Mouse (Mus musculus) granulocyte monocyte progenitor cell, adult 5-6 weeks (primary cell): Measurements from ENCODE around the gene Igdcc3. TPM values are rescaled to one million over a fixed set of nuclear protein-coding genes. Genes with fewer than 3 reads are reported as not detected.
A peak's percentile ranks its signal among the peaks of the same experiment; 100 is the strongest.

Experiments used
- ATAC-seq: replicated peaks from 2 replicates; pipeline ENCODE4 v1.8.0; 2016; ENCODE audit warnings: mild to moderate bottlenecking, moderate TSS enrichment, inconsistent platforms; ENCODE audit not compliant: poor library complexity, severe bottlenecking
- total RNA-seq, 2 experiments: library from RNA; stranded (forward) in 1 of 2; stranded (reverse) in 1 of 2; fragments of 200-712, 200-1000 nt in 1 of 2; fragments of >200 nt in 1 of 2; fragmentation: Nextera tagmentation in 1 of 2; gene quantifications; 2 replicates each; pipeline ENCODE4 v1.2.3; 2014 to 2017

The Igdcc3 gene
- total RNA-seq, 2 experiments from 2014 or later: not detected

DNA sequence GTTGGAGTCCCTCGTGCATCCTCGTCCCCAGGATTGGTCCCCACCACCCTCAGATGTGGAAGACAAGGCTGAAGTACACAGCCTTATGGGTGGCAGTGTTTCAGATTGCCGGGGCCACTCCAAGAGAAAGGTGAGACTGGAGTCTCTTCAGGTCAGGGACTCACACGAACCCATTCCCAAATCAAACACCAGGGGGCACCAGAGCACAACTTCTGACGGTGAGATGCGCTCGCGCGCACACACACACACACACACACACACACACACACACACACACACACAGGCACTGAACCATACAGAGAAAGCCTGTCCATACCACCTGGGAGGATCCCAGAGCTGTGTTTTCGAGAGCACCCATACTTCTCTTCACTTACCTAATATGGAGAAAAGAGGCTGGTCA, 7.2 kb upstream of the Igdcc3 start:
- peak; percentile 70 for ATAC-seq

DNA sequence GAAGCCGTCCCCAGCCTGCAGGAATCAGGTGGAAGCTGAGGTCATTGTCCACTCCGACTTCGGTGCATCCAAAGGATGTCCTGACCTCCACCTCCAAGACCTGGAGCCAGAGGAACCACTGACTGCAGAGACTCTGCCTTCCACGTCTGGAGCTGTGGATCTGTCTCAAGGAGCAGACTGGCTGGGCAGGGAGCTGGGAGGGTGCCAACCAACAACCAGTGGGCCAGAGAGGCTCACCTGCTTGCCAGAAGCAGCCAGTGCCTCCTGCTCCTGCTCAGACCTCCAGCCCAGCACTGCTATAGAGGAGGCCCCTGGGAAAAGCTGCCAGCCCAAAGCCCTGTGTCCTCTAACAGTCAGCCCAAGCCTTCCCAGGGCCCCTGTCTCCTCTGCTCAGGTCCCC, 5.9 kb upstream of the Igdcc3 start:
- no peak for ATAC-seq

GRCm38 (mm10) chr9:65140491-65140890, 498 bp upstream of the Igdcc3 start:
- no peak for ATAC-seq

- peak; percentile 53 for ATAC-seq
Observed at GRCm38 (mm10) chr9:65141306-65141975, 452 bp downstream of the Igdcc3 start.

- peak; percentile 51; the same call in 1 of the 2 replicates for ATAC-seq
Observed at GRCm38 (mm10) chr9:65141976-65142318, 958 bp downstream of the Igdcc3 start.

DNA sequence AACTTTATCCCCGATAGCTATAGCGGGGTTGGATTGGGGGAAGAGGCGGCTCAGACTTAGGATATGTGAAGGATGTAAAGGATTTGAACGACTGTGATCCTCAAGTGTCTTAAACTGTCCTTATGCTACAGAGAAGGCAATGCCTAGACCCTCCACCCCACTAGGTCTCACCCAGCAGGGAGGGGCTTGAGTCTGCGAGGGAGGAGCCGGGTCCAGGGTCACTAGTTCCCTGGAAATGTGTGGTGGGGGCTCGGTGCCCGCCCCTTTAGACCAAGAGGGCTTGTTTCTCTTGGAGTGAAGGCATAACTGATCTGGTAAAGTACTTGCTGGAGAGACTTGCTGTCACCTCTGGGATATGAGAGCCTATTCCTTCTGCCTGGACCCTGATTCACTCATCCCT, 1.4 kb downstream of the Igdcc3 start:
- no peak for ATAC-seq

DNA sequence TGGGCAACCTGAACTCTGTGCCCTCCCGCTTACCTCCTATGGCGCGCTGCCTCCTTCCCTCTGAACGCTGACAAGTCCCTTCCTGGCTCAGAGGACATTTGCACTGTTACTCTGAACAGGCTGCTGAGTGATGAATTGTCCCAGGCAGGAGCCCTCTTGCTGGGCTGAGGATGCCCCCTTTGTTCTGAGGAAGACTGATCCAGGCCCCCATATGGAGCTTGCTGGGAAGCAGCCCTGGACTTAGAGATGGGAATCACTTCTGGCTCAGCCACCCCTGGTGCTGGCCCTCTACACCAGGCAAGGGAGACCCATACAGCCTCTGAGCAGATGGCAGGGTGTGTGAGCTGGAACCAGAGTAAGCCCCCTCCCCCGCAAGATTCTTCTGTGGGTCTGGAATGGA, 5.0 kb downstream of the Igdcc3 start:
- ATAC-seq: no peak

DNA sequence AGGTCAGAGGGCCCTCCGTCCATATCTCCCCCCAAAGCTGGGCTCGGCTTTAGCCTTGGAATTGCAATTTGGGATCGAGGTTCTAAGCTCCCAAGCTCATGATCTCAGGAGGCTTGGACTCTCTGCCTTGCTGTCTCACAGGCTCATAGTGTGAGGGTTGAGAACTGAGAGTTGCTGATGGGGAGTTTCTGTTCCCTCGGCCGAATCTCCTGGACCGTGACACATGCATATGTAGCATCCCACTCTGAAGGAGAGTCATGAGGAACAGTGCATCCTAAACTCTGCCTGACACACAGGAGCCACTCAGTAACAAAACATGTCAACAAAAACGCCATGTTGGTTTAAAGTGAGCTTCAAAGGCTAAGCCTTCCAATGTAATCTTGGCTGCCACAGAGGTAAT, 7.5 kb downstream of the Igdcc3 start:
- no peak for ATAC-seq

DNA sequence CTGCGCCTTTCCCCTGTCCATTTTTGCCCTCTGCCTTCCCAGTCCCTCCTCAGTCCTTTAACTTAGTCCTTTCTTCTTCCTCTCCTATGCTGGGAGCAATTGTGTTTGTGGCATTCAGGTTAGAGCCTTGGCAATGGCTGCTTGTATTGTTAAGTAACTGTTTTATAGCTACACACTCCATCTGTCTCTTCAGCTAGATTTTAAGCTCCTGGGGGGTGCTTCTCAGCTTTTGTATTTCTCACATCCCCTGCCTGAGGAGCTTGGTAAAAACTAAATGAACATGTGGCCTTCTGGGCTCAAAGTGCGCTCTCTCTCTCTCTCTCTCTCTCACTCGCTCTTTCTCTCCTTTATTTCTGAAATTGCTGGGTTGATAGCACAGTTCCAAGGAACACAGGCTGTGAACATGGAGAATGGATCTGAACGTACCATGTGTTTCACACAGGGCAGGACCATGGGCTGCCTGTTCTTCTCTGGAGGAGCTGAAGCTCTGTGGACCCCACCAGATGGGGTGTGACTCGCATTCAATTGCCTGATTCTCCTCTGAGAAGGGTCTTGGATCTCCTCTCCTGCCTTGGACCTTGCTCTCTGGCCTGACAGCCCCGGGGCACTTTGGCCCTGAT, 11.8 kb downstream of the Igdcc3 start:
- no peak for ATAC-seq

DNA sequence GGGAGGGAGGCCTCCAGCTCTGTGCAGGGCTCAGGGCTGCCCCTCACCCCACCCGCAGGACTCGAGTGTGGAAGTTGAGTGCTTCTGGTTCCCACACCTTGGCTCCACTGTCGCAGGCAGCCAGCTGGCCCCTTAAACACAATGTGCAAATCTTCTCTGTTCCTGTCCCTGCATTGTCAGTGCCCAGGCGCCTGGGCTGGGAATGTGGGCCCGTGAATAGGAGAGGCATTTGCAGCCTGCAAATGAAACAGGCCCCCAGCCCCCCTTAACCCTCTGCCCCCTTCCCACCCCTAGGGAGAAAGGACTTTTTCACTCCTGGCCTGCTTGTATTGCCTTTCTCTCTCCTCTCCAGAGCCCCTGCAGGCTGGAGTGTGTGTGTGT, 12.3 kb downstream of the Igdcc3 start:
- ATAC-seq: no peak

DNA sequence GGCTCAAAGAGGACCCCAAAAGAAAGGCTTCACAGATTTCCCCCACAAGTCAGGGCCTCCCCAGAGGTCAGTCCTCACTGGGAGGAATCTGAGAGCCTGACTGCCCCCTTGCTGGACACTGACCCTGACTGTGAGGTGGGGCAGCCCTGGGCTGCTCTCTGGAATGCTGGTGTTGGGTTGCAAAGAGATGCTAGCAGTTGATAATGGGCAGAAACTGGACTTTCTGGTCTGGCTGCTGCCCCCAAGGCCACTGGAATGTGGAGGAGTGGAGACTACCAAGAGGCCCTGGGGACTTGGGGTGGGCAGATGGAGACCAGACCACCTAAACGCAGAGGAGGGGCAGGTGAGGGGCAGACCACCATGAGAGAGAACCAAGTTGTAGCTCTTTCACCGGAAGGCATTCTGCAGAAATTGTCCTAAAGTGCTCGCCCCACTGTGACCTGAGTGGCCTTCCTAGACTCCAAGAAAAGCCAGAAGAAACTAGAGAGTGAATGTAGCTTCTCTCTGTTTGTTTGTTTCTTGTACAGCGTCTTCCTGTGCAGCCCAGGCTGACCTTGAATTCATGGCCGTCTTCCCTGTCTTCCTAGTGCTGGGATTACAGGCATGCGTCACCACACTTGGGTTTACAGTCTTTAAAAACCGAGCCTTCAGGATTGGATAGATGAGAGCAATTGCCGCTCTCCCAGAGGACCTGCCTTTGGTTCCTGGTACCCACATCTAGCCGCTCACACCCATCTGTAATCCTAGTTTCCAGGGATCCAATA, 13.9 kb downstream of the Igdcc3 start:
- ATAC-seq: no peak

GRCm38 (mm10) chr9:65156604-65157003, 15.6 kb downstream of the Igdcc3 start:
- ATAC-seq: no peak

- ATAC-seq: no peak
Observed at GRCm38 (mm10) chr9:65157631-65158030, 16.6 kb downstream of the Igdcc3 start.

DNA sequence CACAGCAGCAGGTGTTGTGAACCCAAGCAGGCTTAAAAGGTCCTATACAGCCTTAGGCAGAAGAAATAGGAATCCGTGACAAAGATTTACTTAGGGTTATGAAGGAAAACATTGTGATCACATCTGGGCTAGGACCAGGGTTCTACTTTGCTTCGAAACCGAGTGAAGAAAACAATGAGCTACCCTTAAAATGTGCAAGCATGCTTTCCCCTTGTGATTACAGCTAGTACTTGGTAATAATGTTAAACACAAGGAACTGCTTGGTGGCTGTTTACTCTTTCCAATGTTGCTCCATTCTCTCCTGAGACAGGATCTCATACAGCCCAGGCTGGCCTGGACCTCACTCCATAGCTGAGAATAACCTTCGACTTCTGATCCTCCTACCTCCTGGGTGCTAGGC, 20.2 kb downstream of the Igdcc3 start:
- ATAC-seq: no peak

- no peak for ATAC-seq
Observed at GRCm38 (mm10) chr9:65161881-65162280, 20.9 kb downstream of the Igdcc3 start.

DNA sequence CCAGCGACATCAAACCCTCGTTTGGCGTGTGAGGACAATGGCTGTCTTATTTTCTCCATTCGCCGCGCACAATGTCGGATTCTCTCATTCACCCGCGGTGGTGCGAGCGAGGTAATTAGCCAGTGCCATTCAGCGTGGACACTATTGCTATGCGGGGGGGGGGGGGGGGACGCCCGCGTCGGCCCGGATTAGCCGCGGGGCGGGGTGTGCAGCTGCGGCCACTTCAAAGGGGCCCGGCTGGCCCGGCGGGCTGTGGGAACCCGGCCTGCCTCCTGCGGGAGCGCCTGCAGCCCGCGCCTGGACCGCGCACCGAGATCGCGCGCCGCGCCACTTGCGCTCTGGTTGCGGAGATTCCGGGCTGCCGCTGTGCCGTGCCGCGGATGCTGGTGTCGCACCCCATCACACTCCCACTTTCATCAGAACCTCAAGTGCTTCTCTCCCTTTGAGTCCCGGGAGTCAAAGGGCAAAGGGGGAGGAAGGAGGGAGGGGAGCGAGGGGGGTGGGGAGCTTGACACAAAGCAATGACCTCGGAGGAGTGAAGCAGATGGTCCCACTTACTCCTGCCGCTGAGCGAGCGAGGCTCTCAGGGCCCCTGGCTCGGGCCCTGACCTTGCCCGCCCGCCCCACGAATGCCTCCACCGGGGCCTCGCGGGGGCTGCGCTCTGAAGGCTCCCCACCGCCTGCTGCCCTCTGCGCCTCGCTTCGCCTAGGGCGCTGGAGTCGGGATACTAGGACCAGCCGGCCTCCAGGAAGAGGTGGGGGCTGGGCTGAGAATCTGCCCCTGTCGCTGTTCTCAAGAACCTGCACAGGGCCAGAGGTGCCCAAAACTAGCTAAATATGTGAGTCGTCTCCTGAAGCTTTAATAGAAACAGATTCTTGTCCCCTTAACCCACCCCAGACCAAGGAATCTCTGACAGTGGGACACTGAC, 22.0 kb downstream of the Igdcc3 start:
- ATAC-seq: no peak

DNA sequence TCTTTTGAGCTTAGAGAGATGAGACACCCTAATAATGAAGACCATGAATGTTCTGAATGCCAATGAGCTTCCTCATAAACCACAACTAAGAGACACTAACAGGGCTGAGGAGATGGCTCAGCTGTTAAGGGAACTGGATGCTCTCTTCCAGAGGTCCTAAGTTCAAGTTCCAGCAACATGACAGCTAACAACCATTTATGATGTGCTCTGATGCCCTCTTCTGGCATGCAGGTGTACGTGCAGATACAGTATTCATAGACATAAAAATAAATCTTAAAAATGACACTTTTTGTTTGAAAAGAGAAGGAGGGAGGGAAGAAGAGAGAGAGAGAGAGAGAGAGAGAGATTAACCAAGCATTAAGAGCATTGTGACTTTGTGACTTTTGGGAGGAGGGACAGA, 23.9 kb downstream of the Igdcc3 start:
- ATAC-seq: no peak

GRCm38 (mm10) chr9:65166386-65166785, 25.4 kb downstream of the Igdcc3 start:
- no peak for ATAC-seq

DNA sequence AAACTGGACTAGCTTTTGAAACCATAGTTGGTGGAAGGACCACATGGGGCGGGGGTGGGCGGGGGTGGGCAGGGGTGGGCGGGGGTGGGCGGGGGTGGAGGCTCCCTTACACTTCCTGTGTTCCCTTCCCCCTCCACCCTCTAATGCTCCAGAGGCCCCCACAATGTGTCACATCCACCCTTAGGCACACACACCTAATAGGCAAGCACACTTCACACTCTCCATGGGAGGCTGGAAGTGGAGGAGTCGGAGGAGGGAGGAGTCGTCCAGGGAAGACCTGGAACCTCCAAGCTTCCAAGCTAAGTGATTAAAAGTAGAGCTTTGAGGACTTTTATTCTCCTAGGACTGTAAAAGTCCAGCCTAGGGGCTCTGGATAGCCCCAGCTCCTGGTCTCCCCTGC, 27.5 kb downstream of the Igdcc3 start:
- ATAC-seq: no peak

DNA sequence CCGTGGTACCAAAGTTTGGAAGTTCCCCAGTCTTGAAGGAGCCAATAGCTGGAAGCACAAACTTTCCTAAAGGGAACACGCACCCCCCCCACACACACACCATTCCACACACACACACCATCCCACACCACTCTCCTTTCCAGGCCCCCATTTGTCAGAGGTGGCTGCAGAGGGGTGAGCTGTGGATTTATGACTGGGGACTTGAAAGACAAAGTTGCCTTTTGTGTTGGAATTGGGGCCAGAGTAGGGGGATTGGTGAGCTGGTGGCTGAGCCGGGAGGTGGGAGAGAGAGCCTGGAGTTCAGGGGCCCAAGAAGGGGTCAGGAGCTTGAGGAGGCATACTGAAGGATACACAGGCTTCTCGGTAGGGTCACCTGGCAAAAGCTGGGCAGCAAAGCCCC, 28.0 kb downstream of the Igdcc3 start:
- no peak for ATAC-seq

DNA sequence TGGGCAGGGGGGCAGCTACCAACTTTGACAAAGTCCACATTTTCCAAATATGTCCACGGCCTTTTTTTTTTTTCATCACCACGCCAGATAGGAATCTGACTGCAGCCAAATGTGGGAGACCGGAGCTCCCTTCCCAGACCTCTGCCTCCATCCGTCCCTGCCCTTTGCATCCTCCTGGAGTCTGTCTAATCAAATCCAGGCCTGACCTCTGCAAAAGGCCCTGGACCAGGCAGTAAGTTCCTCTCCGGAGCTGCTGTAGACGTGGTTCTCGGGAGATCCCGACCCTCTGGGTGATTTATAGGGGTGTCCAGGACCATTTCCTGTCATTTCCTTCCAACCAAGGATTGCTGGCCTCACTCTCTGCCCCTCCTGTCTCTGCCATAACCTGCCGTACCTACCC, 31.7 kb downstream of the Igdcc3 start:
- ATAC-seq: no peak
